Mouse (Mus musculus): ENCODE measurements at regions not wholly inside any gene's neighbourhood (a gene's known extent, or its start where the extent isn't known, plus 50 kb on each side); places are given as distances from the start of the nearest gene placed in this dataset.

- Histone ChIP-seq H3K9me3 (ENCODE audit: low read length) (no peaks in the 10 kb centered on the region), H3K27me3 (ENCODE audit: insufficient read depth, low read length) (no peaks in the 10 kb centered on the region), H3K27ac (ENCODE audit: low read depth, low read length) (no peak overlapping the region), H3K4me3 (ENCODE audit: low read depth, low read length) (no peak overlapping the region), H3K4me1 (ENCODE audit: insufficient read depth, low read length) (no peaks in the 10 kb centered on the region), H3K4me2 (ENCODE audit: low read depth, low read length, poor library complexity, severe bottlenecking) (no peak overlapping the region), H3K36me3 (ENCODE audit: insufficient read depth, low read length) (no peaks in the 10 kb centered on the region), H3K9ac (replicated peaks; ENCODE audit: low read length, poor library complexity, severe bottlenecking) (no peak overlapping the region)
- TF ChIP-seq CTCF (IDR thresholded peaks at IDR 0.05): no peak
- ATAC-seq (ENCODE audit: low FRiP score) (no peak), DNase-seq (ENCODE audit: low spot score) (no peak)
- 95% methylated on average over 7 of the region's 7 CpGs for WGBS
Observed at GRCm38 (mm10) chr12:12567058-12567733, 305.3 kb downstream of the Fam49a start.

GRCm38 (mm10) chr12:12562267-12562666 is 300.3 kb downstream of the Fam49a start:
- no peak for TF ChIP-seq CTCF (IDR thresholded peaks at IDR 0.05)
- WGBS: 87% methylated on average over 1 of the region's 1 CpGs
- Histone ChIP-seq H3K27me3 (ENCODE audit: insufficient read depth, low read length) (no peaks in the 10 kb centered on the region), H3K9me3 (ENCODE audit: low read length) (no peaks in the 10 kb centered on the region), H3K36me3 (ENCODE audit: insufficient read depth, low read length) (no peaks in the 10 kb centered on the region), H3K9ac (replicated peaks; ENCODE audit: low read length, poor library complexity, severe bottlenecking) (no peak overlapping the region), H3K4me3 (ENCODE audit: low read depth, low read length) (no peak overlapping the region), H3K4me1 (ENCODE audit: insufficient read depth, low read length) (no peaks in the 10 kb centered on the region), H3K4me2 (ENCODE audit: low read depth, low read length, poor library complexity, severe bottlenecking) (no peak overlapping the region), H3K27ac (ENCODE audit: low read depth, low read length) (no peak overlapping the region)
- DNase-seq (ENCODE audit: low spot score) (no peak), ATAC-seq (ENCODE audit: low FRiP score) (no peak)

GRCm38 (mm10) chr12:12551818-12552217 is 289.9 kb downstream of the Fam49a start:
- H3K36me3 ChIP-seq (ENCODE audit: insufficient read depth, low read length): no peaks in the 10 kb centered on the region
- no peak overlapping the region for H3K9ac ChIP-seq (replicated peaks; ENCODE audit: low read length, poor library complexity, severe bottlenecking)
- ATAC-seq (ENCODE audit: low FRiP score) (no peak), DNase-seq (ENCODE audit: low spot score) (no peak)
- TF ChIP-seq CTCF (IDR thresholded peaks at IDR 0.05): no peak
- H3K4me1 ChIP-seq (ENCODE audit: insufficient read depth, low read length): no peaks in the 10 kb centered on the region
- no peak overlapping the region for H3K4me3 ChIP-seq (ENCODE audit: low read depth, low read length)
- WGBS: 75% methylated on average over 5 of the region's 5 CpGs
- no peaks in the 10 kb centered on the region for H3K9me3 ChIP-seq (ENCODE audit: low read length)
- H3K27ac ChIP-seq (ENCODE audit: low read depth, low read length): no peak overlapping the region
- no peaks in the 10 kb centered on the region for H3K27me3 ChIP-seq (ENCODE audit: insufficient read depth, low read length)
- H3K4me2 ChIP-seq (ENCODE audit: low read depth, low read length, poor library complexity, severe bottlenecking): no peak overlapping the region

- H3K27ac ChIP-seq (ENCODE audit: low read depth, low read length): no peak overlapping the region
- no peak for DNase-seq (ENCODE audit: low spot score)
- no peaks in the 10 kb centered on the region for H3K4me1 ChIP-seq (ENCODE audit: insufficient read depth, low read length)
- no peaks in the 10 kb centered on the region for H3K27me3 ChIP-seq (ENCODE audit: insufficient read depth, low read length)
- 85% methylated on average over 3 of the region's 3 CpGs for WGBS
- no peak overlapping the region for H3K4me2 ChIP-seq (ENCODE audit: low read depth, low read length, poor library complexity, severe bottlenecking)
- no peak overlapping the region for H3K4me3 ChIP-seq (ENCODE audit: low read depth, low read length)
- no peak for ATAC-seq (ENCODE audit: low FRiP score)
- no peaks in the 10 kb centered on the region for H3K36me3 ChIP-seq (ENCODE audit: insufficient read depth, low read length)
- no peak overlapping the region for H3K9ac ChIP-seq (replicated peaks; ENCODE audit: low read length, poor library complexity, severe bottlenecking)
- H3K9me3 ChIP-seq (ENCODE audit: low read length): no peaks in the 10 kb centered on the region
- no peak for TF ChIP-seq CTCF (IDR thresholded peaks at IDR 0.05)
Observed at GRCm38 (mm10) chr12:12549649-12550048, 287.7 kb downstream of the Fam49a start.

- ATAC-seq (ENCODE audit: low FRiP score): no peak
- no peaks in the 10 kb centered on the region for H3K36me3 ChIP-seq (ENCODE audit: insufficient read depth, low read length)
- no peaks in the 10 kb centered on the region for H3K4me1 ChIP-seq (ENCODE audit: insufficient read depth, low read length)
- TF ChIP-seq CTCF (IDR thresholded peaks at IDR 0.05): no peak
- no peak for DNase-seq (ENCODE audit: low spot score)
- H3K27ac ChIP-seq (ENCODE audit: low read depth, low read length): no peak overlapping the region
- H3K27me3 ChIP-seq (ENCODE audit: insufficient read depth, low read length): no peaks in the 10 kb centered on the region
- WGBS: 84% methylated on average over 2 of the region's 2 CpGs
- H3K9me3 ChIP-seq (ENCODE audit: low read length): no peaks in the 10 kb centered on the region
- no peak overlapping the region for H3K9ac ChIP-seq (replicated peaks; ENCODE audit: low read length, poor library complexity, severe bottlenecking)
- H3K4me2 ChIP-seq (ENCODE audit: low read depth, low read length, poor library complexity, severe bottlenecking): no peak overlapping the region
- H3K4me3 ChIP-seq (ENCODE audit: low read depth, low read length): no peak overlapping the region
Observed at GRCm38 (mm10) chr12:12548688-12549087, 286.7 kb downstream of the Fam49a start.

- no peak overlapping the region for H3K27ac ChIP-seq (ENCODE audit: low read depth, low read length)
Observed at GRCm38 (mm10) chr12:12547477-12547876, 285.5 kb downstream of the Fam49a start.

More at GRCm38 (mm10) chr12:12547477-12547876, 285.5 kb downstream of the Fam49a start:
- Histone ChIP-seq H3K36me3 (ENCODE audit: insufficient read depth, low read length) (no peaks in the 10 kb centered on the region), H3K27me3 (ENCODE audit: insufficient read depth, low read length) (no peaks in the 10 kb centered on the region), H3K9me3 (ENCODE audit: low read length) (no peaks in the 10 kb centered on the region), H3K4me1 (ENCODE audit: insufficient read depth, low read length) (no peaks in the 10 kb centered on the region), H3K4me3 (ENCODE audit: low read depth, low read length) (no peak overlapping the region), H3K4me2 (ENCODE audit: low read depth, low read length, poor library complexity, severe bottlenecking) (no peak overlapping the region), H3K9ac (replicated peaks; ENCODE audit: low read length, poor library complexity, severe bottlenecking) (no peak overlapping the region)
- WGBS: 79% methylated on average over 1 of the region's 1 CpGs
- DNase-seq (ENCODE audit: low spot score) (no peak), ATAC-seq (ENCODE audit: low FRiP score) (no peak)
- TF ChIP-seq CTCF (IDR thresholded peaks at IDR 0.05): no peak
